Mouse (Mus musculus) myocyte (in vitro differentiated cells): ENCODE measurements at regions not wholly inside any gene's neighbourhood (a gene's known extent, or its start where the extent isn't known, plus 50 kb on each side); places are given as distances from the start of the nearest gene placed in this dataset.

Experiments
- H3K27me3 ChIP-seq: one replicate; pipeline ENCODE4 v1.6.1; 2011; ENCODE audit not compliant: control insufficient read depth, insufficient read depth, insufficient read length
- H3K36me3 ChIP-seq: one replicate; pipeline ENCODE4 v1.6.1; 2011; ENCODE audit not compliant: control insufficient read depth, insufficient read depth
- H3K4me2 ChIP-seq: one replicate; pipeline ENCODE4 v1.6.1; 2011; ENCODE audit warnings: low read depth, control low read depth
- H3K4me3 ChIP-seq: one replicate; pipeline ENCODE4 v1.5.1; 2011; ENCODE audit warnings: mild to moderate bottlenecking, control low read depth, moderate library complexity
- H3K79me2 ChIP-seq: one replicate; pipeline ENCODE4 v1.6.1; 2011; ENCODE audit not compliant: control insufficient read depth, insufficient read depth
- H3ac ChIP-seq: one replicate; pipeline ENCODE4 v1.6.1; 2011; ENCODE audit not compliant: control insufficient read depth, insufficient read length
- CEBPB ChIP-seq: IDR thresholded peaks from 2 replicates; pipeline ENCODE4 v1.6.1; 2011; ENCODE audit warnings: mild to moderate bottlenecking, moderate library complexity; ENCODE audit not compliant: poor library complexity, insufficient read depth, severe bottlenecking
- E2F4 ChIP-seq: IDR thresholded peaks from one replicate; pipeline ENCODE4 v1.6.1; 2011; ENCODE audit warnings: mild to moderate bottlenecking, control low read depth, moderate library complexity; ENCODE audit not compliant: insufficient read depth
- MAX ChIP-seq: IDR thresholded peaks from one replicate; pipeline ENCODE4 v1.6.1; 2011; ENCODE audit warnings: low read depth, mild to moderate bottlenecking, control low read depth
- MYOD1 ChIP-seq, 3 experiments: IDR thresholded peaks; one replicate each; pipeline ENCODE4 v1.6.1; 2011; ENCODE audit warnings: control low read depth in 2 of 3, low read depth in 2 of 3, mild to moderate bottlenecking in 2 of 3, moderate library complexity in 1 of 3; ENCODE audit not compliant: insufficient read length in 2 of 3, control insufficient read depth in 1 of 3
- MYOG ChIP-seq, 3 experiments: IDR thresholded peaks; one replicate each; pipeline ENCODE4 v1.6.1; 2011; ENCODE audit warnings: control low read depth in 2 of 3, low read depth in 2 of 3, mild to moderate bottlenecking in 2 of 3; ENCODE audit not compliant: insufficient read length in 2 of 3, control insufficient read depth in 1 of 3, insufficient read depth in 1 of 3
- POLR2A ChIP-seq: IDR thresholded peaks from one replicate; pipeline ENCODE4 v1.6.1; 2011; ENCODE audit warnings: low read depth, mild to moderate bottlenecking, control low read depth, moderate library complexity; ENCODE audit not compliant: insufficient read length
- POLR2AphosphoS2 ChIP-seq: IDR thresholded peaks from one replicate; pipeline ENCODE4 v1.6.1; 2011; ENCODE audit warnings: low read depth, control low read depth; ENCODE audit not compliant: insufficient read length
- REST ChIP-seq: IDR thresholded peaks from one replicate; pipeline ENCODE4 v1.6.1; 2011; ENCODE audit warnings: mild to moderate bottlenecking, control low read depth, moderate library complexity; ENCODE audit not compliant: insufficient read depth, insufficient read length
- SRF ChIP-seq: IDR thresholded peaks from one replicate; pipeline ENCODE4 v1.6.1; 2011; ENCODE audit warnings: low read depth; ENCODE audit not compliant: control insufficient read depth, insufficient read length
- TCF12 ChIP-seq: IDR thresholded peaks from one replicate; pipeline ENCODE4 v1.6.1; 2011; ENCODE audit warnings: mild to moderate bottlenecking, control low read depth; ENCODE audit not compliant: poor library complexity, insufficient read depth, severe bottlenecking
- TCF3 ChIP-seq: IDR thresholded peaks from one replicate; pipeline ENCODE4 v1.6.1; 2011; ENCODE audit warnings: low read depth, control low read depth; ENCODE audit not compliant: insufficient read length
- USF1 ChIP-seq: IDR thresholded peaks from one replicate; pipeline ENCODE4 v1.6.1; 2011; ENCODE audit warnings: low read depth, mild to moderate bottlenecking, control low read depth, moderate library complexity

- Histone ChIP-seq H3K36me3 (no peaks in the 10 kb centered on the region), H3K4me3 (no peak overlapping the region), H3K27me3 (no peaks in the 10 kb centered on the region), H3K79me2 (no peaks in the 10 kb centered on the region), H3K4me2 (no peak overlapping the region), H3ac (no peak overlapping the region)
- TF ChIP-seq MYOD1 (IDR thresholded peaks at IDR 0.05; ENCODE audit: control insufficient read depth in 1 of 3, insufficient read length in 2 of 3, low read depth in 2 of 3) = no peak
- no peak for TF ChIP-seq MAX
- no peak for TF ChIP-seq E2F4
- TF ChIP-seq MYOG (IDR thresholded peaks at IDR 0.05; ENCODE audit: control insufficient read depth in 1 of 3, insufficient read depth in 1 of 3, insufficient read length in 2 of 3, low read depth in 2 of 3) = no peak
- no peak for TF ChIP-seq POLR2A
- no peak for TF ChIP-seq REST
- TF ChIP-seq SRF = no peak
- TF ChIP-seq TCF12 = no peak
- TF ChIP-seq CEBPB = no peak
- TF ChIP-seq POLR2AphosphoS2 = no peak
- no peak for TF ChIP-seq USF1
- no peak for TF ChIP-seq TCF3
These were observed 92.7 kb downstream of the Nucb2 start for GRCm38 (mm10) chr7:116596914-116597313.

- Histone ChIP-seq H3ac (no peak overlapping the region), H3K27me3 (no peaks in the 10 kb centered on the region), H3K36me3 (no peaks in the 10 kb centered on the region), H3K4me3 (no peak overlapping the region), H3K79me2 (no peaks in the 10 kb centered on the region), H3K4me2 (no peak overlapping the region)
- no peak for TF ChIP-seq POLR2AphosphoS2
- TF ChIP-seq MYOG (IDR thresholded peaks at IDR 0.05; ENCODE audit: control insufficient read depth in 1 of 3, insufficient read depth in 1 of 3, insufficient read length in 2 of 3, low read depth in 2 of 3) = no peak
These were observed 96.2 kb downstream of the Nucb2 start for GRCm38 (mm10) chr7:116600340-116600739.

- no peaks in the 10 kb centered on the region for H3K27me3 ChIP-seq
- TF ChIP-seq REST (no peak), TCF12 (no peak), SRF (no peak), CEBPB (no peak), POLR2AphosphoS2 (no peak), POLR2A (no peak), MYOG (IDR thresholded peaks at IDR 0.05; ENCODE audit: control insufficient read depth in 1 of 3, insufficient read depth in 1 of 3, insufficient read length in 2 of 3, low read depth in 2 of 3) (no peak), MYOD1 (IDR thresholded peaks at IDR 0.05; ENCODE audit: control insufficient read depth in 1 of 3, insufficient read length in 2 of 3, low read depth in 2 of 3) (no peak), USF1 (no peak), MAX (no peak), E2F4 (no peak)
- no peak overlapping the region for H3K4me2 ChIP-seq
- H3K79me2 ChIP-seq = no peaks in the 10 kb centered on the region
- H3K36me3 ChIP-seq = no peaks in the 10 kb centered on the region
- H3ac ChIP-seq = no peak overlapping the region
- no peak overlapping the region for H3K4me3 ChIP-seq
These were observed 99.1 kb downstream of the Nucb2 start for GRCm38 (mm10) chr7:116603167-116603839.

GRCm38 (mm10) chr7:116603840-116604194 lies 99.6 kb downstream of the Nucb2 start:
- Histone ChIP-seq H3ac (no peak overlapping the region), H3K27me3 (no peaks in the 10 kb centered on the region), H3K4me2 (no peak overlapping the region), H3K79me2 (no peaks in the 10 kb centered on the region), H3K36me3 (no peaks in the 10 kb centered on the region), H3K4me3 (no peak overlapping the region)
- no peak for TF ChIP-seq E2F4
- TF ChIP-seq USF1 = no peak
- no peak for TF ChIP-seq REST
- no peak for TF ChIP-seq TCF12
- no peak for TF ChIP-seq CEBPB
- TF ChIP-seq MYOG (IDR thresholded peaks at IDR 0.05; ENCODE audit: control insufficient read depth in 1 of 3, insufficient read depth in 1 of 3, insufficient read length in 2 of 3, low read depth in 2 of 3) = no peak
- no peak for TF ChIP-seq MAX
- TF ChIP-seq POLR2AphosphoS2 = no peak
- no peak for TF ChIP-seq POLR2A
- no peak for TF ChIP-seq TCF3
- no peak for TF ChIP-seq MYOD1 (IDR thresholded peaks at IDR 0.05; ENCODE audit: control insufficient read depth in 1 of 3, insufficient read length in 2 of 3, low read depth in 2 of 3)
- no peak for TF ChIP-seq SRF

- no peak for TF ChIP-seq REST
- Histone ChIP-seq H3K36me3 (no peaks in the 10 kb centered on the region), H3K4me2 (no peak overlapping the region), H3K27me3 (no peaks in the 10 kb centered on the region), H3ac (no peak overlapping the region), H3K79me2 (no peaks in the 10 kb centered on the region), H3K4me3 (no peak overlapping the region)
These were observed 102.1 kb downstream of the Nucb2 start for GRCm38 (mm10) chr7:116606255-116606654.
